ENCODE assay signal across 13 mouse cellular contexts in genomic region chr14:78678981-78679380, GRCm38 (mm10). TPM values are rescaled to one million over a fixed set of nuclear protein-coding genes. Genes with fewer than 3 reads are reported as not detected.
DNase-seq lines count a peak whose midpoint lies in the region; ATAC-seq and TF ChIP-seq lines count a peak whose summit lies in the region.
"Had no signal": no experiment of that assay in that cellular context is flagged by ENCODE, and none has a peak within 500 bp of the region (broad histone marks: within the 10 kb centered on the region; RNA-seq: fewer than 3 reads in every experiment).

No protein-coding gene starts in this region.

- no peak for TF ChIP-seq CTCF in lung, postnatal 0 days (IDR thresholded peaks at IDR 0.05)

- TF ChIP-seq EP300 in lung, postnatal 0 days (IDR thresholded peaks at IDR 0.05), result no peak

- WGBS in lung, embryonic 15.5 days, result 42% methylated on average over 3 of the region's 3 CpGs
- whole genome bisulfite sequencing in lung, postnatal 0 days, result 49% methylated on average over 3 of the region's 3 CpGs

- no peaks in the 10 kb centered on the region for H3K36me3 ChIP-seq in lung, embryonic 15.5 days
- no peaks in the 10 kb centered on the region for H3K36me3 ChIP-seq in lung, postnatal 0 days (ENCODE audit: insufficient read depth, low read length)
- H3K36me3 ChIP-seq: embryonic facial prominence, embryonic 13.5 days; forebrain, embryonic 15.5 days; limb, embryonic 10.5 days had no signal

- H3K4me3 ChIP-seq in lung, embryonic 15.5 days, result no peak overlapping the region
- H3K4me3 ChIP-seq in lung, postnatal 0 days (ENCODE audit: low read depth, low read length), result no peak overlapping the region
- H3K4me3 ChIP-seq: embryonic facial prominence, embryonic 13.5 days; forebrain, embryonic 15.5 days; limb, embryonic 10.5 days had no signal

- no peaks in the 10 kb centered on the region for H3K9me3 ChIP-seq in lung, embryonic 15.5 days
- no peaks in the 10 kb centered on the region for H3K9me3 ChIP-seq in lung, postnatal 0 days (ENCODE audit: low read length)
- H3K9me3 ChIP-seq: embryonic facial prominence, embryonic 13.5 days; forebrain, embryonic 15.5 days; limb, embryonic 10.5 days had no signal

- H3K27me3 ChIP-seq in lung, embryonic 15.5 days, result no peaks in the 10 kb centered on the region
- H3K27me3 ChIP-seq in lung, postnatal 0 days (replicated peaks; ENCODE audit: insufficient read depth, low read length), result no peaks in the 10 kb centered on the region
- H3K27me3 ChIP-seq: embryonic facial prominence, embryonic 13.5 days; forebrain, embryonic 15.5 days had no signal

- H3K9ac ChIP-seq in lung, embryonic 15.5 days, result no peak overlapping the region
- H3K9ac ChIP-seq in lung, postnatal 0 days (replicated peaks; ENCODE audit: low read depth), result no peak overlapping the region
- H3K9ac ChIP-seq: embryonic facial prominence, embryonic 13.5 days; forebrain, embryonic 15.5 days had no signal

- peak; percentile 87 for DNase-seq in heart, adult 11 months
- no peak for DNase-seq in heart, adult 9 months (ENCODE audit: low spot score in 2 of 2)
- DNase-seq in lung, postnatal 25 days (ENCODE audit: low spot score), result no peak
- peak; percentile 47 for DNase-seq in lung, postnatal 0 days (ENCODE audit: low spot score)
- DNase-seq in thymus, postnatal 25 days, result peak; percentile 16
- no peak for DNase-seq in right cerebral cortex, postnatal 4 days
- DNase-seq in ovary, postnatal 36 days (ENCODE audit: low spot score), result no peak
- DNase-seq: adrenal gland, postnatal 25 days; cerebellum, adult 11 months had no signal

- H3K4me2 ChIP-seq in lung, embryonic 15.5 days, result no peak overlapping the region
- no peak overlapping the region for H3K4me2 ChIP-seq in lung, postnatal 0 days (replicated peaks; ENCODE audit: low read depth, low read length)
- H3K4me2 ChIP-seq: forebrain, embryonic 15.5 days had no signal

- peaks cover 34% of the 10 kb centered on the region for H3K4me1 ChIP-seq in lung, embryonic 15.5 days
- H3K4me1 ChIP-seq in lung, postnatal 0 days (ENCODE audit: insufficient read depth, low read depth, low read length), result peaks cover 11% of the 10 kb centered on the region; the same call in 1 of the 2 replicates

- peak overlapping the region; percentile 70 for H3K27ac ChIP-seq in lung, embryonic 15.5 days
- peak overlapping the region; percentile 77 for H3K27ac ChIP-seq in lung, postnatal 0 days (ENCODE audit: low read length)
- H3K27ac ChIP-seq: embryonic facial prominence, embryonic 13.5 days; limb, embryonic 10.5 days had no signal

- no peak for ATAC-seq in lung, embryonic 15.5 days (ENCODE audit: borderline replicate concordance, extremely low read depth, low FRiP score, low TSS enrichment)
- ATAC-seq in lung, postnatal 0 days, result peak; percentile 60

RNA-seq across cellular contexts. Expression of gene Dgkh, which starts 53.6 kb away (rescaled TPM):
- polyA plus RNA-seq in lung, embryonic 15.5 days (2015; fragmentation: Nextera tagmentation; extraction: Ambion mirVana), result 2.2 and 2.3 TPM in 2 replicates
- 4.0 and 4.6 TPM in 2 replicates for polyA plus RNA-seq in lung, postnatal 0 days (2015; fragmentation: Nextera tagmentation; extraction: Ambion mirVana)

Comparison
In these comparisons a context has a peak if more than half of its experiments do, and no peak if none do; other contexts are left out.
1. DNase-seq: peak in heart, adult 11 months (single experiment), lung, postnatal 0 days (single experiment) and thymus, postnatal 25 days (single experiment); none in heart, adult 9 months (0 of 2), lung, postnatal 25 days (single experiment), right cerebral cortex, postnatal 4 days (single experiment) and ovary, postnatal 36 days (single experiment).